Mouse (Mus musculus) cortical plate, adult 2 months (tissue): Measurements from ENCODE around the gene Ripor2.

Experiments
- CTCF ChIP-seq: fragments of 200-500 bp; IDR thresholded peaks from 2 replicates; pipeline ENCODE4 v1.5.1; 2011; ENCODE audit warnings: mild to moderate bottlenecking, control low read depth, low read length; ENCODE audit not compliant: insufficient read depth; ENCODE audit errors: extremely low read depth
- POLR2A ChIP-seq: fragments of 200-500 bp; IDR thresholded peaks from 2 replicates; pipeline ENCODE4 v1.6.1; 2011; ENCODE audit warnings: mild to moderate bottlenecking, low read length, control low read depth; ENCODE audit not compliant: insufficient read depth; ENCODE audit errors: extremely low read depth

DNA sequence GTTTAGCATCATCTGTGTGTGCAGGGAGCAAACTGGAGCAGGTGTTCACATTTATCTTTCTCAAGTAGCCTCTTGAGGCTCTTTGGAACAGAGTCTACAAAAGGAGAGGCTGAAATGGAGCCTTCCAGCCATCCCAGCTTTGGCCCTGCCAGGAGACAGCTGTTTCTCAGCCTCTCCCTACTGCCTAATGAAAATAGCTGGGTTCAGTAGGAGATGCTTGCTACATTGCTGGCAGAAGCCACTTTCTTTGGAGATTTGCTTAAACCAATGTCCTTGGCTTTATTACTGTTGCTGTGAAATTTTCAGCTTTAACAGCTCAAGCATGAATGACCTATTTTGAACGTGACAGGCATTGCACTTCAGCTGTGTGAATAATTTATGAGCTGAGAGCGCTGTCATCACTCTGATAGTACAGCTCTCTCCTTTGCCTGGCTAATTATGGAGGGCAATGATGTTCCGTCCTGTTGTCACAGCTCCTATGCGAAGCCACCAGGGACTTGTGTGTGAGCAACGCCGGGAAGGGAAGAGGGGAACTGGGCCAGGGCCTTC is 47.2 kb downstream of the Ripor2 start:
- TF ChIP-seq CTCF (no peak), POLR2A (no peak)
